Mouse (Mus musculus) macrophage (primary cell): ENCODE results near the gene Poc1b. TPM values are rescaled to one million over a fixed set of nuclear protein-coding genes. Genes with fewer than 3 reads are reported as not detected.

ENCODE experiments used
- H3K27ac ChIP-seq: fragments of 350-480 bp; formaldehyde crosslinking; 2 replicates; pipeline ENCODE4 v1.9.0; 2021
- H3K36me3 ChIP-seq: fragments of 350-480 bp; formaldehyde crosslinking; 2 replicates; pipeline ENCODE4 v1.9.0; 2021; ENCODE audit errors: inconsistent target
- H3K4me3 ChIP-seq: fragments of 350-480 bp; formaldehyde crosslinking; 2 replicates; pipeline ENCODE4 v1.9.0; 2021; ENCODE audit errors: inconsistent target
- H3K79me2 ChIP-seq: fragments of 350-480 bp; formaldehyde crosslinking; 2 replicates; pipeline ENCODE4 v1.9.0; 2021; ENCODE audit errors: inconsistent target
- WGBS: methylation state at CpG from one replicate; pipeline ENCODE4 v1.1.7; 2026; ENCODE audit warnings: inconsistent platforms; ENCODE audit not compliant: missing documents; 5-methylcytosine and 5-hydroxymethylcytosine counted together
- polyA plus RNA-seq: library from polyadenylated mRNA; stranded (reverse); fragments of 250-400 nt; gene quantifications from 3 replicates; pipeline ENCODE4 v1.2.4, GENCODE M21; 2018; ENCODE audit warnings: inconsistent platforms

The Poc1b gene
- polyA plus RNA-seq, 1 experiment from 2014 or later, result 22.8 TPM

GRCm38 (mm10) chr10:99097374-99097773 is 9.5 kb upstream of the Poc1b start:
- Histone ChIP-seq H3K27ac (no peak overlapping the region), H3K79me2 (no peaks in the 10 kb centered on the region), H3K4me3 (no peak overlapping the region), H3K36me3 (no peaks in the 10 kb centered on the region)
- 51% methylated on average over 10 of the region's 10 CpGs for WGBS

- Histone ChIP-seq H3K27ac (no peak overlapping the region), H3K4me3 (no peak overlapping the region), H3K79me2 (peaks cover 25% of the 10 kb centered on the region), H3K36me3 (no peaks in the 10 kb centered on the region)
- 91% methylated on average over 3 of the region's 3 CpGs for WGBS
Observed at GRCm38 (mm10) chr10:99105522-99105921, 1.3 kb upstream of the Poc1b start.

GRCm38 (mm10) chr10:99106311-99106702 is 529 bp upstream of the Poc1b start:
- WGBS, result 31% methylated on average over 7 of the region's 8 CpGs
- H3K4me3 ChIP-seq, result peak overlapping the region; percentile 41
- peaks cover 33% of the 10 kb centered on the region for H3K79me2 ChIP-seq

GRCm38 (mm10) chr10:99107964-99108363 is 1.1 kb downstream of the Poc1b start, which contains the start of gene Galnt4:
Gene Galnt4, plus strand, starts transcription at chr10:99108159.
- 1% methylated on average over 21 of the region's 22 CpGs for WGBS
- Histone ChIP-seq H3K4me3 (peak within 1 kb of the TSS; percentile 67), H3K27ac (peak within 1 kb of the TSS; percentile 25), H3K36me3 (no peaks in the 10 kb centered on the region), H3K79me2 (peaks cover 50% of the 10 kb centered on the region)

More at GRCm38 (mm10) chr10:99106311-99106702, 529 bp upstream of the Poc1b start:
- Histone ChIP-seq H3K27ac (no peak overlapping the region), H3K36me3 (no peaks in the 10 kb centered on the region)

GRCm38 (mm10) chr10:99108431-99108982 is 1.7 kb downstream of the Poc1b start:
- no peaks in the 10 kb centered on the region for H3K36me3 ChIP-seq
- peak overlapping the region; percentile 67 for H3K4me3 ChIP-seq
- 66% methylated on average over 12 of the region's 12 CpGs for WGBS
- peaks cover 51% of the 10 kb centered on the region for H3K79me2 ChIP-seq
- H3K27ac ChIP-seq, result peak overlapping the region; percentile 25

GRCm38 (mm10) chr10:99113533-99113932 is 6.7 kb downstream of the Poc1b start:
- Histone ChIP-seq H3K36me3 (no peaks in the 10 kb centered on the region), H3K4me3 (no peak overlapping the region), H3K79me2 (peaks cover 55% of the 10 kb centered on the region), H3K27ac (no peak overlapping the region)
- WGBS, result 59% methylated on average over 3 of the region's 3 CpGs

- Histone ChIP-seq H3K4me3 (no peak overlapping the region), H3K27ac (no peak overlapping the region), H3K79me2 (peaks cover 47% of the 10 kb centered on the region), H3K36me3 (no peaks in the 10 kb centered on the region)
- WGBS, result 89% methylated on average over 8 of the region's 8 CpGs
Observed at GRCm38 (mm10) chr10:99114295-99114694, 7.5 kb downstream of the Poc1b start.

- 85% methylated on average over 16 of the region's 18 CpGs for WGBS
Observed at GRCm38 (mm10) chr10:99115471-99116236, 8.8 kb downstream of the Poc1b start.

GRCm38 (mm10) chr10:99116237-99116632 is 9.4 kb downstream of the Poc1b start:
- Histone ChIP-seq H3K79me2 (peaks cover 28% of the 10 kb centered on the region), H3K36me3 (no peaks in the 10 kb centered on the region), H3K27ac (no peak overlapping the region), H3K4me3 (no peak overlapping the region)
- WGBS, result 97% methylated on average over 8 of the region's 8 CpGs

More at GRCm38 (mm10) chr10:99115471-99116236, 8.8 kb downstream of the Poc1b start:
- Histone ChIP-seq H3K79me2 (peaks cover 34% of the 10 kb centered on the region), H3K4me3 (no peak overlapping the region), H3K36me3 (no peaks in the 10 kb centered on the region), H3K27ac (no peak overlapping the region)

- peaks cover 21% of the 10 kb centered on the region; the same call in 1 of the 2 replicates for H3K79me2 ChIP-seq
- no peaks in the 10 kb centered on the region for H3K36me3 ChIP-seq
- no peak overlapping the region for H3K4me3 ChIP-seq
- H3K27ac ChIP-seq, result no peak overlapping the region
- 91% methylated on average over 14 of the region's 16 CpGs for WGBS
Observed at GRCm38 (mm10) chr10:99116650-99117615, 10.1 kb downstream of the Poc1b start.

- WGBS, result 95% methylated on average over 10 of the region's 10 CpGs
- H3K27ac ChIP-seq, result no peak overlapping the region
Observed at GRCm38 (mm10) chr10:99117876-99118275, 11.0 kb downstream of the Poc1b start.

GRCm38 (mm10) chr10:99118697-99119096 is 11.9 kb downstream of the Poc1b start:
- Histone ChIP-seq H3K36me3 (no peaks in the 10 kb centered on the region), H3K79me2 (peaks cover 9% of the 10 kb centered on the region; the same call in 1 of the 2 replicates), H3K4me3 (no peak overlapping the region), H3K27ac (no peak overlapping the region)
- WGBS, result 92% methylated on average over 6 of the region's 6 CpGs

More at GRCm38 (mm10) chr10:99117876-99118275, 11.0 kb downstream of the Poc1b start:
- H3K4me3 ChIP-seq, result no peak overlapping the region
- H3K36me3 ChIP-seq, result no peaks in the 10 kb centered on the region
- H3K79me2 ChIP-seq, result peaks cover 11% of the 10 kb centered on the region; the same call in 1 of the 2 replicates

GRCm38 (mm10) chr10:99119471-99119870 is 12.6 kb downstream of the Poc1b start:
- 81% methylated on average over 4 of the region's 4 CpGs for WGBS
- no peak overlapping the region for H3K4me3 ChIP-seq
- H3K36me3 ChIP-seq, result no peaks in the 10 kb centered on the region
- peaks cover 9% of the 10 kb centered on the region; the same call in 1 of the 2 replicates for H3K79me2 ChIP-seq
- no peak overlapping the region for H3K27ac ChIP-seq

GRCm38 (mm10) chr10:99126225-99126624 is 19.4 kb downstream of the Poc1b start, which contains the start of gene Phxr2:
Gene Phxr2, minus strand, starts transcription at chr10:99126325.
- peak within 1 kb of the TSS; percentile 89 for H3K27ac ChIP-seq
- WGBS, result 94% methylated on average over 4 of the region's 4 CpGs

More at GRCm38 (mm10) chr10:99126225-99126624, 19.4 kb downstream of the Poc1b start, which contains the start of gene Phxr2:
- Histone ChIP-seq H3K79me2 (no peaks in the 10 kb centered on the region), H3K4me3 (no peak within 1 kb of the TSS), H3K36me3 (no peaks in the 10 kb centered on the region)
